Mouse (Mus musculus) cortical plate, adult 2 months (tissue): ENCODE data around the gene Ttc28.

Experiments used
- CTCF ChIP-seq: fragments of 200-500 bp; IDR thresholded peaks from 2 replicates; pipeline ENCODE4 v1.5.1; 2011; ENCODE audit warnings: mild to moderate bottlenecking, control low read depth, low read length; ENCODE audit not compliant: insufficient read depth; ENCODE audit errors: extremely low read depth
- POLR2A ChIP-seq: fragments of 200-500 bp; IDR thresholded peaks from 2 replicates; pipeline ENCODE4 v1.6.1; 2011; ENCODE audit warnings: mild to moderate bottlenecking, low read length, control low read depth; ENCODE audit not compliant: insufficient read depth; ENCODE audit errors: extremely low read depth

- TF ChIP-seq CTCF, result no peak
- TF ChIP-seq POLR2A, result no peak
Observed at GRCm38 (mm10) chr5:111069503-111069902, 189.9 kb downstream of the Ttc28 start.
